Mouse (Mus musculus): Measurements from ENCODE around the gene Mtmr12.

DNA sequence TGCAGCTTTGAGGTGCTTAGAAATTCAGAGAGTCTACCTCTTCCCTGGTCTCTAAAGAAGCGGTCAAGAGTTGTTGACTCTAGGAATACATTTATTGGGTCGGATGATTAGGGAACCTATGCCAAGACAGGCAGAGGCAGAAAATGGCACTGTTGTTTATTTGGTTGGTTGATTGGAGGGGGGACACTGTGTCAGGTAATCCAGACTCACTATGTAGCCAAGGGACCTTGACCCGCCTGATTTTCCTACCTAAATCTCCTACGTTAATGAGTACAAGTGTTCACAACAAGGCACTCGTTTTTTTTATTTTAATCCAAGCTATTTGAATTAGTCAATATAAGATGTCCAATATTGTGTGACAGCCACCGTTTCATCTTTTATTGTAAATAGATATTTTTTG, 7.5 kb upstream of the Mtmr12 start:
- no peak for TF ChIP-seq CTCF (IDR thresholded peaks at IDR 0.05; ENCODE audit: borderline replicate concordance, control insufficient read depth, extremely low read depth, insufficient read depth, low read length, poor library complexity)
- TF ChIP-seq POLR2A (IDR thresholded peaks at IDR 0.05; ENCODE audit: control insufficient read depth, extremely low read depth, insufficient read depth, low read length, poor library complexity): no peak
